Mouse (Mus musculus) limb, embryonic 14.5 days (tissue): ENCODE measurements around the gene Hemk1. TPM values are rescaled to one million over a fixed set of nuclear protein-coding genes. Genes with fewer than 3 reads are reported as not detected.

ENCODE experiments used
- ATAC-seq: fragments of 200-750 bp; cut with Nextera tagmentation; 2 replicates; pipeline ENCODE4 v1.8.0; 2017; ENCODE audit warnings: low read depth, moderate number of reproducible peaks, moderate TSS enrichment; ENCODE audit not compliant: low FRiP score
- DNase-seq: peaks from one replicate; pipeline ENCODE4 v3.0.0-alpha.2; 2015; ENCODE audit warnings: low spot score
- H3K27ac ChIP-seq: fragments of 300-500 bp; sonication (generic); replicated peaks from 2 replicates; pipeline ENCODE4 v1.5.1; 2014; ENCODE audit warnings: low read depth, mild to moderate bottlenecking, low read length, moderate library complexity, mixed read lengths
- H3K27me3 ChIP-seq: fragments of 300-500 bp; sonication (generic); 2 replicates; pipeline ENCODE4 v1.6.1; 2014; ENCODE audit warnings: low read length, mixed read lengths; ENCODE audit not compliant: control insufficient read depth, insufficient read depth
- H3K36me3 ChIP-seq: fragments of 300-500 bp; sonication (generic); 2 replicates; pipeline ENCODE4 v1.6.1; 2014; ENCODE audit warnings: mild to moderate bottlenecking, low read length, moderate library complexity, mixed read lengths; ENCODE audit not compliant: control insufficient read depth, insufficient read depth
- H3K4me1 ChIP-seq: fragments of 300-500 bp; sonication (generic); 2 replicates; pipeline ENCODE4 v1.6.1; 2014; ENCODE audit warnings: antibody characterized with exemption, low read length, mixed read lengths; ENCODE audit not compliant: control insufficient read depth, insufficient read depth
- H3K4me2 ChIP-seq: fragments of 300-500 bp; sonication (generic); replicated peaks from 2 replicates; pipeline ENCODE4 v1.6.1; 2014; ENCODE audit warnings: low read depth, mild to moderate bottlenecking, low read length, moderate library complexity; ENCODE audit not compliant: severe bottlenecking
- H3K4me3 ChIP-seq: fragments of 300-500 bp; sonication (generic); replicated peaks from 2 replicates; pipeline ENCODE4 v1.5.1; 2014; ENCODE audit warnings: low read length
- H3K9ac ChIP-seq: fragments of 300-500 bp; sonication (generic); 2 replicates; pipeline ENCODE4 v1.6.1; 2014; ENCODE audit warnings: mild to moderate bottlenecking, low read depth, low read length, moderate library complexity; ENCODE audit not compliant: severe bottlenecking
- H3K9me3 ChIP-seq: fragments of 300-500 bp; sonication (generic); 2 replicates; pipeline ENCODE4 v1.6.1; 2016; ENCODE audit warnings: low read length; ENCODE audit not compliant: control insufficient read depth
- POLR2A ChIP-seq: fragments of 200-500 bp; IDR thresholded peaks from 2 replicates; pipeline ENCODE4 v1.8.0; 2012; ENCODE audit warnings: inconsistent platforms, mild to moderate bottlenecking, moderate library complexity, borderline replicate concordance; ENCODE audit not compliant: insufficient read depth, insufficient read length; ENCODE audit errors: extremely low read depth
- WGBS: fragments of 180-500 bp; shearing (Covaris S2); extraction: QIAGEN DNeasy Blood & Tissue Kit; methylation state at CpG from one replicate; pipeline ENCODE4 v1.1.7; 2014; 5-methylcytosine and 5-hydroxymethylcytosine counted together
- polyA plus RNA-seq, 2 experiments: library from polyadenylated mRNA; depleted of rRNA in 1 of 2; stranded (reverse) in 1 of 2; unstranded in 1 of 2; fragments of >200 nt; fragmentation: Nextera tagmentation in 1 of 2; extraction: Ambion mirVana in 1 of 2; gene quantifications; 2 replicates each; pipeline versions ENCODE4 v1.2.1 to v1.2.3; 2012 to 2014

Gene Hemk1
- polyA plus RNA-seq, 2 experiments, result 12.8 to 24.9 TPM

GRCm38 (mm10) chr9:107294249-107294648 is 43.9 kb downstream of the Hemk1 start:
- TF ChIP-seq POLR2A, result no peak
- Histone ChIP-seq H3K4me2 (no peak overlapping the region), H3K9me3 (no peaks in the 10 kb centered on the region), H3K9ac (no peak overlapping the region), H3K36me3 (no peaks in the 10 kb centered on the region), H3K4me1 (peaks cover 19% of the 10 kb centered on the region), H3K27ac (no peak overlapping the region), H3K4me3 (no peak overlapping the region), H3K27me3 (no peaks in the 10 kb centered on the region)
- DNase-seq (peak; percentile 77), ATAC-seq (no peak)
- 4% methylated on average over 6 of the region's 6 CpGs for WGBS

GRCm38 (mm10) chr9:107290897-107291296 is 47.3 kb downstream of the Hemk1 start:
- Histone ChIP-seq H3K36me3 (no peaks in the 10 kb centered on the region), H3K4me3 (no peak overlapping the region), H3K9me3 (no peaks in the 10 kb centered on the region), H3K27ac (no peak overlapping the region), H3K4me1 (peaks cover 12% of the 10 kb centered on the region; the same call in 1 of the 2 replicates), H3K4me2 (no peak overlapping the region), H3K9ac (no peak overlapping the region), H3K27me3 (no peaks in the 10 kb centered on the region)
- peak; percentile 52; the same call in 1 of the 2 replicates for ATAC-seq
- no peak for TF ChIP-seq POLR2A
- peak; percentile 82 for DNase-seq
- WGBS, result 34% methylated on average over 10 of the region's 10 CpGs

- 2% methylated on average over 46 of the region's 49 CpGs for WGBS
- Histone ChIP-seq H3K9me3 (no peaks in the 10 kb centered on the region), H3K4me1 (peaks cover 12% of the 10 kb centered on the region; the same call in 1 of the 2 replicates), H3K4me3 (peak within 1 kb of the TSS; percentile 49), H3K4me2 (peak within 1 kb of the TSS; percentile 97), H3K36me3 (no peaks in the 10 kb centered on the region), H3K27ac (no peak within 1 kb of the TSS), H3K27me3 (no peaks in the 10 kb centered on the region), H3K9ac (peak within 1 kb of the TSS; percentile 48)
- TF ChIP-seq POLR2A, result no peak
- ATAC-seq, result peak; percentile 81
- DNase-seq, result peak; percentile 88
Measured at GRCm38 (mm10) chr9:107289211-107290076, 48.7 kb downstream of the Hemk1 start, which contains the start of gene Mapkapk3. Gene Mapkapk3, minus strand, starts transcription at chr9:107289877.

DNA sequence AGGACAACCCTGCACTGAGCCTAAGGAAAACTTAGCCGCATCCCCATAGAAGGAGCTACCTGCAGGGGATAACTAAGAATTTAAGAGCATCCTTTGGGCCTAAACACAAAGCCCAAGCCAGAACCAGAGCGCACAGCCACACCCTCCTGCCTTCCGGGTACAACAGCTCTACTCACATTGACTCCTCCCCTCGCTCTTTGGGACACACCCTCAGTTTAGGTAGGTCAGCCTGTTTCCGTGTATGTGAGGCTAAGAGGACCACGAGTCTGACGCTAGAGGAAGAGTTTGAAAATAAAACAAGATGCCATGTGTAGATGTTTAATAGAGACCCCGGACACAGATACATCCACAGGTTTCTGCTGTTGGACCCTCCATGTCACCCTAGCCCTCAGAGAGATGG is 49.4 kb downstream of the Hemk1 start:
- H3K36me3 ChIP-seq, result no peaks in the 10 kb centered on the region
- H3K4me3 ChIP-seq, result peak overlapping the region; percentile 49
- no peaks in the 10 kb centered on the region for H3K27me3 ChIP-seq
- no peak overlapping the region for H3K27ac ChIP-seq
- ATAC-seq (no peak), DNase-seq (no peak)
- peaks cover 12% of the 10 kb centered on the region; the same call in 1 of the 2 replicates for H3K4me1 ChIP-seq
- WGBS, result 24% methylated on average over 8 of the region's 8 CpGs
- H3K9me3 ChIP-seq, result no peaks in the 10 kb centered on the region
- TF ChIP-seq POLR2A, result no peak
- H3K9ac ChIP-seq, result no peak overlapping the region
- H3K4me2 ChIP-seq, result peak overlapping the region; percentile 97

- H3K9me3 ChIP-seq, result no peaks in the 10 kb centered on the region
- H3K4me2 ChIP-seq, result peak overlapping the region; percentile 97; the same call in 1 of the 2 replicates
- H3K36me3 ChIP-seq, result no peaks in the 10 kb centered on the region
- 91% methylated on average over 14 of the region's 14 CpGs for WGBS
- ATAC-seq, result no peak
- H3K4me3 ChIP-seq, result no peak overlapping the region
- H3K27ac ChIP-seq, result no peak overlapping the region
- H3K4me1 ChIP-seq, result peaks cover 12% of the 10 kb centered on the region; the same call in 1 of the 2 replicates
- no peaks in the 10 kb centered on the region for H3K27me3 ChIP-seq
- DNase-seq, result no peak
- TF ChIP-seq POLR2A, result no peak
- H3K9ac ChIP-seq, result no peak overlapping the region
Measured at GRCm38 (mm10) chr9:107288105-107288650, 50.0 kb downstream of the Hemk1 start.
